Mouse (Mus musculus) heart, embryonic 14.5 days (tissue): ENCODE results near the gene Inf2. TPM values are rescaled to one million over a fixed set of nuclear protein-coding genes. Genes with fewer than 3 reads are reported as not detected.

Source experiments
- ATAC-seq: fragments of 200-750 bp; cut with Nextera tagmentation; 2 replicates; pipeline ENCODE4 v1.8.0; 2017; ENCODE audit warnings: low read depth, moderate TSS enrichment; ENCODE audit not compliant: insufficient number of reproducible peaks, insufficient read depth, low FRiP score
- H3K27ac ChIP-seq, 2 experiments: fragments of 200-500 bp in 1 of 2; fragments of 300-500 bp in 1 of 2; sonication (generic) in 1 of 2; replicated peaks in 1 of 2; 2 replicates each; pipeline ENCODE4 v1.5.1; 2012 to 2014; ENCODE audit warnings: low read depth in 2 of 2, low read length in 2 of 2, control low read depth in 1 of 2, mild to moderate bottlenecking in 1 of 2, mixed read lengths in 1 of 2; ENCODE audit not compliant: control insufficient read depth in 1 of 2, insufficient read depth in 1 of 2
- H3K27me3 ChIP-seq: fragments of 300-500 bp; sonication (generic); 2 replicates; pipeline ENCODE4 v1.6.1; 2014; ENCODE audit warnings: mild to moderate bottlenecking, low read length, control low read depth; ENCODE audit not compliant: control insufficient read depth, insufficient read depth
- H3K36me3 ChIP-seq: fragments of 300-500 bp; sonication (generic); 2 replicates; pipeline ENCODE4 v1.6.1; 2014; ENCODE audit warnings: mild to moderate bottlenecking, control low read depth, low read length, mixed read lengths; ENCODE audit not compliant: control insufficient read depth, insufficient read depth
- H3K4me1 ChIP-seq, 2 experiments: fragments of 200-500 bp in 1 of 2; fragments of 300-500 bp in 1 of 2; sonication (generic) in 1 of 2; 2 replicates each; pipeline ENCODE4 v1.6.1; 2012 to 2014; ENCODE audit warnings: low read length in 2 of 2, control low read depth in 1 of 2, mixed read lengths in 1 of 2; ENCODE audit not compliant: control insufficient read depth in 2 of 2, insufficient read depth in 2 of 2
- H3K4me2 ChIP-seq: fragments of 300-500 bp; sonication (generic); 2 replicates; pipeline ENCODE4 v1.6.1; 2014; ENCODE audit warnings: mild to moderate bottlenecking, low read length
- H3K4me3 ChIP-seq, 2 experiments: fragments of 200-500 bp in 1 of 2; fragments of 300-500 bp in 1 of 2; sonication (generic) in 1 of 2; 2 replicates each; pipeline ENCODE4 v1.5.1; 2012 to 2014; ENCODE audit warnings: low read length in 2 of 2, mild to moderate bottlenecking in 2 of 2, control low read depth in 1 of 2, low read depth in 1 of 2, moderate library complexity in 1 of 2; ENCODE audit not compliant: control insufficient read depth in 1 of 2, insufficient read depth in 1 of 2
- H3K9ac ChIP-seq: fragments of 300-500 bp; sonication (generic); 2 replicates; pipeline ENCODE4 v1.6.1; 2014; ENCODE audit warnings: mild to moderate bottlenecking, low read length
- H3K9me3 ChIP-seq: fragments of 300-500 bp; sonication (generic); 2 replicates; pipeline ENCODE4 v1.6.1; 2016; ENCODE audit warnings: low read length, control low read depth; ENCODE audit not compliant: control insufficient read depth
- WGBS: fragments of 180-500 bp; shearing (Covaris S2); extraction: QIAGEN DNeasy Blood & Tissue Kit; methylation state at CpG from one replicate; pipeline ENCODE4 v1.1.7; 2014; 5-methylcytosine and 5-hydroxymethylcytosine counted together
- polyA plus RNA-seq: library from polyadenylated mRNA; unstranded; fragments of >200 nt; fragmentation: Nextera tagmentation; extraction: Ambion mirVana; gene quantifications from 2 replicates; pipeline ENCODE4 v1.2.1, GENCODE M21; 2014

Inf2 gene
- polyA plus RNA-seq, 1 experiment from 2014 or later: 2.9 TPM

DNA sequence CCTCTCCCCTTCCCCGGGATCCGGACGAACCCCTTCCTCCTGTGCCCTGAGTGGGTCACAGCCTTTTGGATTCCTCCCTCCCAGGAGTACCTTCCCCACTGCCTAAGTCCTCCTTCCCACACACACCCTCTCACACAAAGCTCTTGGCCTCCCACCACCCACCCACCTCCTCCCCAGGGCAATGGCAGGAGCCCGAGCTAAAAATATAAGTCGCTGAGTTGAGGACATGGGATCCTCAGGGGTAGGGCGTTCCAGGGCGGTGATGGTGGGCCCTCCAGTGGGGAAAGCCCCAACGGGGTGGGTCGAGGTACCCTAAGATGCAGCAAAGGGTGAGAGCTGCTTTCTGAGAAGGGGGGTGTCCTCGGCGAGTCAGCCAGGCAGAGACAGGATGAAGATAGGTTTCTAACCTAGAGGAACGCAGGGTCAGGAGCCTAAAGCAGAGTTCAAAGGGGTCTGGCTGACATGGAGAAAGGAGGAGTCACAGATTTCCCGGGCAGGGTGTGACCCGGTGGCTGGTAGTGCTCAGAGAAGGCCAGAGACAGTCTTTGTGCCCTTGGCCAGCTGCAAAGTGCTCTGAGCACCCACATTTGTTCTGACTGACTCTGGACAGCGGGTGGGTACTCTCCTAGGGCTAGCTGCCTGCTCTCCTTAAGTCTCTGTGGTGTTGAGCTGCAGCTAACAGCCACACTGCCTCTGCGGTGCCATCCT, 31.9 kb downstream of the Inf2 start:
- Histone ChIP-seq H3K27ac (peak overlapping the region; percentile 72 to 98), H3K4me3 (peak overlapping the region; percentile 43 to 55), H3K36me3 (no peaks in the 10 kb centered on the region), H3K9me3 (no peaks in the 10 kb centered on the region), H3K4me1 (peaks cover 44 to 63% of the 10 kb centered on the region in 2 experiments), H3K4me2 (peak overlapping the region; percentile 83), H3K9ac (peak overlapping the region; percentile 91), H3K27me3 (0 out of 2 replicates have a peak, but pooled peaks cover 7% of the 10 kb centered on the region)
- ATAC-seq: peak; percentile 13; the same call in 1 of the 2 replicates
- 9% methylated on average over 16 of the region's 16 CpGs for WGBS

DNA sequence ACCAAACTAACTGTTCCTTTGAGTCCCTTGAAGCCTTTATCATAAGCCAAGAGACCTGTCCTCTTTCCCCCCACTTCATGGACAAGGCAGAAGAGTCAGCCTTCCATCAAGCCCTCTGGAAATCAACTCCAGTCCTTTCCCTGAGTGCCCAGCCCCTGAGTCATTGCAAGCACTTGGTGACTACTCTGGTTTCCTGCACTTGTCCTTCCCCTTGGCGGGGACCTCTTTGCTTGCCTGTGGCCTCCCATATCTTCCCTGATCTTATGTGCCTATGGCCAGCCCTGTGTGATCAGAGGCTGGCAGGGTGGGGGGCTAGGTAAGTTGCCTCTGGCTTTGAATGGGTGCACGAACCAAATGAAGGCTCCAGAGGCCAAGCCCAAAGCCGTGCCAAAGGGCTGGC, 33.3 kb downstream of the Inf2 start:
- Histone ChIP-seq H3K27me3 (0 out of 2 replicates have a peak, but pooled peaks cover 7% of the 10 kb centered on the region), H3K36me3 (no peaks in the 10 kb centered on the region), H3K9me3 (no peaks in the 10 kb centered on the region), H3K27ac (no peak overlapping the region), H3K4me1 (peaks cover 48 to 70% of the 10 kb centered on the region in 2 experiments), H3K4me2 (peak overlapping the region; percentile 83; the same call in 1 of the 2 replicates), H3K9ac (no peak overlapping the region), H3K4me3 (no peak overlapping the region)
- 67% methylated on average over 3 of the region's 3 CpGs for WGBS
- ATAC-seq: no peak

DNA sequence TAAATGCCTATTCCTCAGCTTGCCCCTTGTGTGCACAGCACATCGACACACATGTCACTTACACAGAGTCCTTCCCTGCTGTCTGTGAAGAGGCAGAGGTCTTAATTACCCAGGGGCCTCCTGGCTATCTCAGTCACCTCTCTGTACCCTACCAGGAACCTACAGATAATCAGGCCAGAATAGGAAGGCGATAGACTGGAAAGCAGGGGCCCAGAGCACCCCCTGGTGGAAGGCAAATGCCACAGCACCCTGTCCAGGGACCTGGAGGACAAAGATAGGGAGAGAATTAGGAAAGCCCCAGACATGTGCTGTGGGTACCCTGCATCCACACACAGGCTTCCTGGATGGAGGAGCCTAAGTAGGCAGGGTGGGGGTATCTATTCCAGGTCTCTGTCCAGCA, 35.2 kb downstream of the Inf2 start:
- ATAC-seq: no peak
- Histone ChIP-seq H3K4me1 (peaks cover 33 to 63% of the 10 kb centered on the region in 2 experiments), H3K36me3 (no peaks in the 10 kb centered on the region), H3K4me2 (0 out of 2 replicates have a peak overlapping the region, but pooled peaks have one; percentile 6), H3K9me3 (no peaks in the 10 kb centered on the region), H3K27me3 (0 out of 2 replicates have a peak, but pooled peaks cover 7% of the 10 kb centered on the region), H3K4me3 (no peak overlapping the region), H3K27ac (peak overlapping the region; percentile 1 to 66; a peak in 3 of 4 replicates), H3K9ac (peak overlapping the region; percentile 38; the same call in 1 of the 2 replicates)
- WGBS: 17% methylated on average over 2 of the region's 2 CpGs

- H3K4me2 ChIP-seq: no peak overlapping the region
- H3K27me3 ChIP-seq: 0 out of 2 replicates have a peak, but pooled peaks cover 1% of the 10 kb centered on the region
- H3K4me1 ChIP-seq: peaks cover 34 to 61% of the 10 kb centered on the region in 2 experiments
- 76% methylated on average over 4 of the region's 4 CpGs for WGBS
- no peaks in the 10 kb centered on the region for H3K36me3 ChIP-seq
- ATAC-seq: no peak
- no peak overlapping the region for H3K4me3 ChIP-seq
- H3K9ac ChIP-seq: no peak overlapping the region
- H3K9me3 ChIP-seq: no peaks in the 10 kb centered on the region
- H3K27ac ChIP-seq: no peak overlapping the region
These were observed 37.1 kb downstream of the Inf2 start for GRCm38 (mm10) chr12:112625700-112626099.

- Histone ChIP-seq H3K4me3 (no peak overlapping the region), H3K9me3 (no peaks in the 10 kb centered on the region), H3K27me3 (no peaks in the 10 kb centered on the region), H3K4me2 (no peak overlapping the region), H3K4me1 (peaks cover 33 to 57% of the 10 kb centered on the region in 2 experiments), H3K36me3 (no peaks in the 10 kb centered on the region), H3K9ac (no peak overlapping the region), H3K27ac (no peak overlapping the region)
- no peak for ATAC-seq
- WGBS: 67% methylated on average over 6 of the region's 6 CpGs
These were observed 37.9 kb downstream of the Inf2 start for GRCm38 (mm10) chr12:112626455-112626854.

DNA sequence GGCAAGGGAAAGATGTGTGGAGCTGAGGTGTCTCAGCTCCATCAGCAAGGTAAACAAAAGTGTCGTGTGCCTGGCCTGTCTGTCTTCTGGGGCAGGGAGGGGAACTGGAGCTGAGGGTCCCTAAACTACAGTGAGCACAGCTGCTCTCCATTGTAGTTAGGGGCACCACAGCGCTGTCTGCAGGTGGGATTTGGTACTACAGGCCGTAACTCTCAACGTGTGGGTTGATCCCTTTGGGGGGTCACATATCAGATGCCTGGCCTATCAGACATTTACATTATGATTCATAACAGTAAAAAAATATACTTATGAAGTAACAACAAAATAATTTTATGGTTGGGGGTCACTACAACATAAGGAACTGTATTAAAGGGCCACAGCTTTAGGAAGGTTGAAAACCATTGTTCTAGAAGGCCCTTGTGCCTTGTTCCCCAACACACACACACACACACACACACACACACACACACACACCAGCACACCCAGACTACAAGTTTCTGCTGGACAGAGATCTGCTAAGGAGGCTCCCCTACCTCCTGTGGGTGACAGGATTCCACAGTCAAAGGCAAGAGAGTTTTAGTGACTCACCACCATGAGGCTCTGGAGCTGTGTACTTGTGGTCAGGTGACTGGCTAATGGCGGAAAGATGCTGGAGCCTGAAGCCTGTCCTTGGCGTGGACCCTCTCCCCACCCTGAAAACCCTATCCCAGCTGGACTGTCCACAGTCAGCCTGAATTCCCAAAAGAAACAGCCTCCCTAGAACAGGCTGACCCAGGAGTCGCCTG, 38.7 kb downstream of the Inf2 start:
- no peak overlapping the region for H3K4me3 ChIP-seq
- H3K36me3 ChIP-seq: 0 out of 2 replicates have a peak, but pooled peaks cover under 1% of the 10 kb centered on the region
- H3K27ac ChIP-seq: no peak overlapping the region
- 58% methylated on average over 7 of the region's 7 CpGs for WGBS
- H3K4me2 ChIP-seq: no peak overlapping the region
- no peak for ATAC-seq
- no peaks in the 10 kb centered on the region for H3K9me3 ChIP-seq
- H3K27me3 ChIP-seq: no peaks in the 10 kb centered on the region
- no peak overlapping the region for H3K9ac ChIP-seq
- H3K4me1 ChIP-seq: peaks cover 32 to 55% of the 10 kb centered on the region in 2 experiments

- 74% methylated on average over 6 of the region's 6 CpGs for WGBS
- Histone ChIP-seq H3K4me3 (no peak overlapping the region), H3K36me3 (peaks cover 8% of the 10 kb centered on the region; the same call in 1 of the 2 replicates), H3K9ac (no peak overlapping the region), H3K27ac (peak overlapping the region in 1 of 2 experiments; percentile 65; a peak in 1 of 4 replicates), H3K4me2 (no peak overlapping the region), H3K4me1 (peaks cover 28 to 46% of the 10 kb centered on the region in 2 experiments), H3K9me3 (no peaks in the 10 kb centered on the region), H3K27me3 (no peaks in the 10 kb centered on the region)
- peak; percentile 2; the same call in 1 of the 2 replicates for ATAC-seq
These were observed 39.6 kb downstream of the Inf2 start for GRCm38 (mm10) chr12:112628197-112628596.
